Mouse (Mus musculus): Measurements from ENCODE around the gene Dazap1. TPM values are rescaled to one million over a fixed set of nuclear protein-coding genes. Genes with fewer than 3 reads are reported as not detected.

Gene Dazap1
- polyA plus RNA-seq, 1 experiment from 2014 or later = 45.8 TPM

- WGBS = 49% methylated on average over 15 of the region's 15 CpGs
- Histone ChIP-seq H3K9ac (ENCODE audit: low read depth, low read length) (peak overlapping the region; percentile 94), H3K27me3 (ENCODE audit: control insufficient read depth, insufficient read depth, low read length) (no peaks in the 10 kb centered on the region), H3K9me3 (ENCODE audit: control insufficient read depth, low read length) (no peaks in the 10 kb centered on the region), H3K27ac (ENCODE audit: low read depth, low read length) (peak overlapping the region; percentile 93; the same call in 1 of the 2 replicates), H3K4me3 (ENCODE audit: low read length) (peak overlapping the region; percentile 80), H3K36me3 (ENCODE audit: control insufficient read depth, insufficient read depth, low read length) (peaks cover 42% of the 10 kb centered on the region), H3K4me2 (replicated peaks; ENCODE audit: low read depth, low read length) (peak overlapping the region; percentile 77), H3K4me1 (ENCODE audit: control insufficient read depth, insufficient read depth, low read length) (peaks cover 32% of the 10 kb centered on the region)
- no peak for ATAC-seq (ENCODE audit: low FRiP score, low TSS enrichment)
Observed at GRCm38 (mm10) chr10:80227877-80228775, 33.2 kb upstream of the Dazap1 start.

- Histone ChIP-seq H3K4me1 (ENCODE audit: control insufficient read depth, insufficient read depth, low read length) (peaks cover 4% of the 10 kb centered on the region; the same call in 1 of the 2 replicates), H3K9ac (ENCODE audit: low read depth, low read length) (no peak overlapping the region), H3K36me3 (ENCODE audit: control insufficient read depth, insufficient read depth, low read length) (peaks cover 98% of the 10 kb centered on the region), H3K4me2 (replicated peaks; ENCODE audit: low read depth, low read length) (no peak overlapping the region), H3K27me3 (ENCODE audit: control insufficient read depth, insufficient read depth, low read length) (no peaks in the 10 kb centered on the region), H3K27ac (ENCODE audit: low read depth, low read length) (no peak overlapping the region), H3K9me3 (ENCODE audit: control insufficient read depth, low read length) (no peaks in the 10 kb centered on the region), H3K4me3 (ENCODE audit: low read length) (no peak overlapping the region)
- ATAC-seq (ENCODE audit: low FRiP score, low TSS enrichment) = no peak
- WGBS = 95% methylated on average over 13 of the region's 13 CpGs
Observed at GRCm38 (mm10) chr10:80236145-80236825, 25.0 kb upstream of the Dazap1 start.

- 94% methylated on average over 4 of the region's 4 CpGs for WGBS
- Histone ChIP-seq H3K27me3 (ENCODE audit: control insufficient read depth, insufficient read depth, low read length) (no peaks in the 10 kb centered on the region), H3K4me2 (replicated peaks; ENCODE audit: low read depth, low read length) (no peak overlapping the region), H3K4me3 (ENCODE audit: low read length) (no peak overlapping the region), H3K9ac (ENCODE audit: low read depth, low read length) (no peak overlapping the region), H3K36me3 (ENCODE audit: control insufficient read depth, insufficient read depth, low read length) (peaks cover 98% of the 10 kb centered on the region), H3K27ac (ENCODE audit: low read depth, low read length) (no peak overlapping the region), H3K9me3 (ENCODE audit: control insufficient read depth, low read length) (no peaks in the 10 kb centered on the region), H3K4me1 (ENCODE audit: control insufficient read depth, insufficient read depth, low read length) (peaks cover 4% of the 10 kb centered on the region; the same call in 1 of the 2 replicates)
- ATAC-seq (ENCODE audit: low FRiP score, low TSS enrichment) = no peak
Observed at GRCm38 (mm10) chr10:80237020-80237419, 24.3 kb upstream of the Dazap1 start.

GRCm38 (mm10) chr10:80238306-80238705 is 23.0 kb upstream of the Dazap1 start:
- Histone ChIP-seq H3K27ac (ENCODE audit: low read depth, low read length) (no peak overlapping the region), H3K4me2 (replicated peaks; ENCODE audit: low read depth, low read length) (no peak overlapping the region), H3K4me3 (ENCODE audit: low read length) (no peak overlapping the region), H3K27me3 (ENCODE audit: control insufficient read depth, insufficient read depth, low read length) (no peaks in the 10 kb centered on the region), H3K9ac (ENCODE audit: low read depth, low read length) (no peak overlapping the region), H3K9me3 (ENCODE audit: control insufficient read depth, low read length) (no peaks in the 10 kb centered on the region), H3K36me3 (ENCODE audit: control insufficient read depth, insufficient read depth, low read length) (peaks cover 98% of the 10 kb centered on the region), H3K4me1 (ENCODE audit: control insufficient read depth, insufficient read depth, low read length) (no peaks in the 10 kb centered on the region)
- 87% methylated on average over 3 of the region's 3 CpGs for WGBS
- no peak for ATAC-seq (ENCODE audit: low FRiP score, low TSS enrichment)

- no peak overlapping the region for H3K4me2 ChIP-seq (replicated peaks; ENCODE audit: low read depth, low read length)
- WGBS = 87% methylated on average over 6 of the region's 6 CpGs
- H3K4me1 ChIP-seq (ENCODE audit: control insufficient read depth, insufficient read depth, low read length) = no peaks in the 10 kb centered on the region
- no peaks in the 10 kb centered on the region for H3K27me3 ChIP-seq (ENCODE audit: control insufficient read depth, insufficient read depth, low read length)
- H3K9ac ChIP-seq (ENCODE audit: low read depth, low read length) = no peak overlapping the region
- no peak overlapping the region for H3K4me3 ChIP-seq (ENCODE audit: low read length)
- peaks cover 97% of the 10 kb centered on the region for H3K36me3 ChIP-seq (ENCODE audit: control insufficient read depth, insufficient read depth, low read length)
- H3K9me3 ChIP-seq (ENCODE audit: control insufficient read depth, low read length) = no peaks in the 10 kb centered on the region
- no peak for ATAC-seq (ENCODE audit: low FRiP score, low TSS enrichment)
- no peak overlapping the region for H3K27ac ChIP-seq (ENCODE audit: low read depth, low read length)
Observed at GRCm38 (mm10) chr10:80239791-80240190, 21.5 kb upstream of the Dazap1 start.

GRCm38 (mm10) chr10:80242088-80242487 is 19.2 kb upstream of the Dazap1 start:
- Histone ChIP-seq H3K4me3 (ENCODE audit: low read length) (no peak overlapping the region), H3K9ac (ENCODE audit: low read depth, low read length) (no peak overlapping the region), H3K4me1 (ENCODE audit: control insufficient read depth, insufficient read depth, low read length) (0 out of 2 replicates have a peak, but pooled peaks cover 3% of the 10 kb centered on the region), H3K9me3 (ENCODE audit: control insufficient read depth, low read length) (no peaks in the 10 kb centered on the region), H3K27me3 (ENCODE audit: control insufficient read depth, insufficient read depth, low read length) (no peaks in the 10 kb centered on the region), H3K4me2 (replicated peaks; ENCODE audit: low read depth, low read length) (no peak overlapping the region), H3K27ac (ENCODE audit: low read depth, low read length) (no peak overlapping the region), H3K36me3 (ENCODE audit: control insufficient read depth, insufficient read depth, low read length) (peaks cover 75% of the 10 kb centered on the region)
- 79% methylated on average over 9 of the region's 9 CpGs for WGBS
- no peak for ATAC-seq (ENCODE audit: low FRiP score, low TSS enrichment)

- Histone ChIP-seq H3K4me1 (ENCODE audit: control insufficient read depth, insufficient read depth, low read length) (0 out of 2 replicates have a peak, but pooled peaks cover 3% of the 10 kb centered on the region), H3K4me3 (ENCODE audit: low read length) (no peak overlapping the region), H3K36me3 (ENCODE audit: control insufficient read depth, insufficient read depth, low read length) (peaks cover 70% of the 10 kb centered on the region), H3K27ac (ENCODE audit: low read depth, low read length) (no peak overlapping the region), H3K9me3 (ENCODE audit: control insufficient read depth, low read length) (no peaks in the 10 kb centered on the region), H3K9ac (ENCODE audit: low read depth, low read length) (no peak overlapping the region), H3K27me3 (ENCODE audit: control insufficient read depth, insufficient read depth, low read length) (no peaks in the 10 kb centered on the region), H3K4me2 (replicated peaks; ENCODE audit: low read depth, low read length) (no peak overlapping the region)
- ATAC-seq (ENCODE audit: low FRiP score, low TSS enrichment) = no peak
- WGBS = 90% methylated on average over 3 of the region's 3 CpGs
Observed at GRCm38 (mm10) chr10:80242607-80243006, 18.7 kb upstream of the Dazap1 start.

- no peak overlapping the region for H3K4me3 ChIP-seq (ENCODE audit: low read length)
- H3K4me2 ChIP-seq (replicated peaks; ENCODE audit: low read depth, low read length) = no peak overlapping the region
- H3K27ac ChIP-seq (ENCODE audit: low read depth, low read length) = peak overlapping the region; percentile 51; the same call in 1 of the 2 replicates
- ATAC-seq (ENCODE audit: low FRiP score, low TSS enrichment) = no peak
- H3K9ac ChIP-seq (ENCODE audit: low read depth, low read length) = peak overlapping the region; percentile 28; the same call in 1 of the 2 replicates
- no peaks in the 10 kb centered on the region for H3K27me3 ChIP-seq (ENCODE audit: control insufficient read depth, insufficient read depth, low read length)
- H3K36me3 ChIP-seq (ENCODE audit: control insufficient read depth, insufficient read depth, low read length) = peaks cover 47% of the 10 kb centered on the region
- 43% methylated on average over 5 of the region's 5 CpGs for WGBS
- H3K4me1 ChIP-seq (ENCODE audit: control insufficient read depth, insufficient read depth, low read length) = peaks cover 4% of the 10 kb centered on the region; the same call in 1 of the 2 replicates
- H3K9me3 ChIP-seq (ENCODE audit: control insufficient read depth, low read length) = no peaks in the 10 kb centered on the region
Observed at GRCm38 (mm10) chr10:80244791-80245399, 16.4 kb upstream of the Dazap1 start.
